Mouse (Mus musculus): ENCODE measurements around the gene C1s1. TPM values are rescaled to one million over a fixed set of nuclear protein-coding genes. Genes with fewer than 3 reads are reported as not detected.
"Not testable (repeated sequence)": the region's sequence is repeated elsewhere in the genome, so short reads cannot be mapped to it uniquely, and the experiment has no call there.

The C1s1 gene
- total RNA-seq, 4 experiments from 2014 or later: 0.59 to 1.7 (median 1.2) TPM

DNA sequence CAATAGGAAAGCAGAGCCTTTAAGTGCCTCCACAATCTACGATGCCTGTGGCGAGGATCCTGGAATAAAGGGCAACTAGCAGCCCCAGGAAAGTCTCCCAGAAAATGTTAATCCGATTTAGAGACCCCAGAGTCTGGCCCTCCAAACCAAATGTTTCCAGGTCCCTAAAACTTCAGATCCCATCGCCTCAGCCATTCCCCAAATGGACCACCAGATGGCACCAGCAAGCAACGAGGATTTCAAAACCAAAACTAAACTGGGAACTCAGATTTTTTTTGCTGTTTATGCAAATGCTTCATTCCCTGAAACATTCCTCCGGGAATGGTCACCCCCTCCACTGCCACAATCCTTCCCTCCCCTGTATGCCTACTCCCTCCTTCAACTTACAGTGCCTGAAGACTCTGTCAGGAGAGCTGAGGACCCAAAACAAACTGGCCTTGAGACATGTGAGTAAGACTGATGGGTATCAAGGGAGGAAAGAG is 29.8 kb downstream of the C1s1 start, which contains the start of gene C1ra:
TSS of gene C1ra (plus strand) at position 51 of the 482 bp plus-strand sequence.
- DNase-seq (ENCODE audit: low spot score in 2 of 2): peak in 1 of 2 experiments; percentile 61

DNA sequence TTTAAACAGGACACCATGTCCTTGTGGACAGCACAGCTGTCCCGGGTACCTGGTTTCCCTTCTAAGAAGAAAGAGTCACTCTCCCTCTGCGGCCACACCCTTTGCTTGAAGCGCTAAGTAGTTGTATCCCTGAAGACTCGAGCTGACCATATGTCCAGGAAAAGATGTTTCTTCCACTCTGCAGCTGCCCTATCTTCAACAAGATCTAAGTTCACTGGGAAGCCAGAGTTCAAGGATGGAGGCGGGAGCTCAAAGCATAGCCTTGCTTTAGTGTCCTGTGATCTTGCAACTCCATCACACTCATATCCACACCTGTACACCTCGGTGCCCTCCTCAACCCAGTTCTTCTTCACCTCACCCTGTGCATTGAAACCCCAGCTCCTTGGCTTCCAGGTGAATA is 30.2 kb downstream of the C1s1 start:
- no peak for DNase-seq (ENCODE audit: low spot score in 2 of 2)

DNA sequence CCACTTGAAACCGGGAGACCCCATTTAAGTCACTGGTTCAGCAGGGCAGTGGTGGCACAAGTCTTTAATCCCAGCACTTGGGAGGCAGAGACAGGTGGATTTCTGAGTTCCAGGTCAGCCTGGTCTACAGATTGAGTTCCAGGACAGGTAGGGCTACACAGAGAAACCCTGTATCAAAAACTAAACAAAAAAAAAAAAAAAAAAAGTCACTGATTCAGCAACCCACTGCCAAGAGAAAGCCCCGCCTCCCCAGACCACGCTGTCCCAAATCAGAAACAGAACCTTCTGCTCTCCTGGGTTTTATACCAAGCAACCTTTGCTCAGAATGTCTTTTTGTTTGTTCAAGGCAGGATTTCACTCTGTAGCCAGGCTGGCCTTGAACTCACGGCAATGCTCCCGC is 33.0 kb downstream of the C1s1 start:
- DNase-seq (ENCODE audit: low spot score in 2 of 2): not testable (repeated sequence)

DNA sequence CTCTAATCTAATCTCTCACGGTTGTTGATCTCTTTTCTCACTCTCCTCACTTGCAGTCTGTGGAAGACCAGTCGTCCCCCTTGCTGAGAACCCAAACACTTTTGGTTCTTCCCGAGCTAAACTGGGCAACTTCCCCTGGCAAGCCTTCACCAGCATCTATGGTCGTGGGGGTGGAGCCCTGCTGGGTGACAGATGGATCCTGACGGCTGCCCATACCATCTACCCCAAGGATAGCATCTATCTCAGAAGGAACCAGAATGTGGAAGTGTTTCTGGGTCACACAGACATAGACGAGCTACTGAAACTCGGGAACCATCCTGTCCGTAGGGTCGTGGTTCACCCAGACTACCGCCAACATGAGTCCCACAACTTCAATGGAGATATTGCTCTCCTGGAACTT is 33.9 kb downstream of the C1s1 start:
- DNase-seq (ENCODE audit: low spot score in 2 of 2): no peak

DNA sequence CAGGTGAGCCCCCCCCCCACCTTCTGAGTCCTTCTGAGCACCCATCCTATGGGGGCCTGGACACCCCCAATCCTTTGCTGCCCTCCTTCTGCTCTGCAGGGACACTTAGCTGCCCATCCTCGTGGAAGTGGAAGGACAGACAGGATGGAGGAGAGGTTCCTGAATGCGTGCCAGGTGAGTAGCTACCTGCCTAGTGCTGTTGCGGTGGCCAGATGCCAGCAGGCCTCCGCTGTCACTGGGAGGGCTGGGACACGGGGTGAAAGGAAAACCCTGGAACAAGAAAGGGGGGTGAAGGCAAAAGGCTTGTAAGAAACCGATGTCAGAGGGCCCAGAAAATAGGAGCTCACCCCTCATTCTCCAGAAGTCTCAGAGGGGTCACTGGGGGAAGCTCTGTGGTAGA is 35.2 kb downstream of the C1s1 start:
- DNase-seq (ENCODE audit: low spot score in 2 of 2): no peak

DNA sequence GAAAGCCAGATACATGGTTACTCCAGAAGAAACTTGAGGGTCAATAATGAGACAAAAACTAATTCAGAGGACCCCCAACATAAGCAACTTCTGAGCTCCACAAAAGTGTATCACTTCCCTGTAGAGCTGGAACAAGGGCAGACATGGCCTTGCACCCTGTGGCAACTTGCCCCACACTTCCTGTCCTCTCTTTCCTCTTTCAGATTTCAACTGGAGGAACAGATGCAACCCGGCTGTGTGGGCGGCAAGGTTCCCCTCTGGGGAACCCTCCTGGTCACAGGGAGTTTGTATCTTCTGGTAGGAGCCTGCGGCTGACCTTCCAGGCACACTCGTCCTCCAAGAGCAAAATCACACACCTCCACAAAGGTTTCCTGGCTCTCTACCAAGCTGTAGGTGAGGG is 37.1 kb downstream of the C1s1 start:
- no peak for DNase-seq (ENCODE audit: low spot score in 2 of 2)

DNA sequence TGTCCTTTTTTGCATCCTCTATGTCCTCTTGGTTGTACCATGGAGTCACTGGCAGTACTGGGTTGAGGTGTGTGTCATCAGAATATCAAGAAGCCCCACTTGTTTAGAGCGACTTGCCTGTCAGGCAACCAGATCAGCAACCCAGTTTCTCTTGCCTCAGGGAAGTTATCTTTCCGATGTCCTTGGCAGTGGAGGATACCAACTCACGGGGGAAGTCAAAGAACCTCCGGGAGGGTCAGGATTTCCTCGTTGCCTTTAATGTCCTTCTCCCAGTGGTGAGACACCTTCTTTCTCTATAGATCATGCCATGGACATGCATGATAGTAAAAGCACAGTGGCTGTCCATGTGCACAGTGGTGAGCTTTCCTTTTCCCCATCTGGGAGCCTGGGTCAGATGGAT is 40.1 kb downstream of the C1s1 start:
- DNase-seq (ENCODE audit: low spot score in 2 of 2): no peak

DNA sequence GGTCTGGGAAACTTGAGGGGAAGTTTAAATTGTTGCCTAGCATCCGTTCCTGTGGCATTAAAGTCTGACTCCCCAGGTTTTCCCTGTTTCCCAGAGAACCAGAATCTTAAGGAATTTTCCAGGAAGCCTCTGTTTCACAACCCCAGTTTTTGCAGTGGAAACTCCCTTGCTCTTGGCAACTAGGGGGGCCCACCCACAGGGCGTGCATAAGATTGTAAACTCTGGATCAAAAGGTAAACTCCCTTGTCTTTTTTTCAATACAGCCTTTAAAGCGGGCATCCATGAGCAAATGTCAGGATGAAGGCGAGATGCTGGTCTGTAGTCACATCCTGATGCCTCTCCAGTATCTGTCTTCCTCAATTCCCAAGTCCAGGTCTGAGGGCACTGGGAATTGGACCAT is 40.7 kb downstream of the C1s1 start:
- no peak for DNase-seq (ENCODE audit: low spot score in 2 of 2)

DNA sequence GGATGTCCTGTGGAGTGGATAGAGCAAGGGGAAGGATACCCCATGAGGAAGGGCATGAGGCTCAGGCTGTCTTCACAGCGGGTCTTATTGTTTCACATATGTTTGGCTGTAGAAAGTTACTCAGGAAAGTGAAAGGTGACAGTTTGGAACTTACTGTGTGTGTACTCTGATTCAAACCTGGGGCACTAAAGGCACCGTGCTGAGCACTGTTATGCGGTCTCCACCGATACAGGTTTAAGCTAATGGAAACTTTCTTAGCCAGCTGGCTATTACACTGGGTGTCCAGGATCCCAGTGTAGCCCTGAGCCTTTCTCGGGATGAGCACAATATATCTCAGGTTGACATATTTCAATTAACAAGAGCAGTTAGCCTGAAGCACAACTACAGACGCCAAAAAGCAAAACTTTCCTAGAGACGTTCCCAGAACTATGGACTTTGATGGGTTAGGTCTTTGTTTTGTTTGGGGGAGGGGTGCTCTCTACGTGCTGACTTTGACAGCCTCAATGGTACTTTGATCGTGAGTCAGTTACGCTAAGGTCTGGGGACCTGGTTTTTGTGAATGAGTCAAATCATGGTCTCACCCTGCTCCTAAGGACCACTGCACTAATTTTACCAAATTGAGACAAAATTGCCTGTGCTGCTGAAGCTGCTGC is 42.1 kb downstream of the C1s1 start:
- DNase-seq (ENCODE audit: low spot score in 2 of 2): no peak

DNA sequence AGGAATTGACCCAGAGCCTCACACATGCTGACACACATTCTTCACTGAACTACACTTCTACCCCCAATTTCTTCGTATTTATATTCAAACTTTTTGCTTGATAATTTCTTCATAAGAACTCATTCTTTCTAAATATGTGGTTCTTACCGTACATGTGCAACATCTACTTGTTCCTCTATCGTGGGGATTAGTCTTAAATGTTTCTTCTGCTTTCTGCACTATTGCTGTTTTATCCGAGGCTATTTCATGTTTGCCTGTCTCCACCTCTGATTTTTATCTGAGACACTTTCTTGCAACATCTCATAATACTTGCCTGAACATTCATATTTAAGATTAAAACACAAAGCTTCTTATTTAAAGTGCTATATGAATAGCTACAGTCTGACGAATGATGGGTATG is 46.1 kb downstream of the C1s1 start:
- DNase-seq (ENCODE audit: low spot score in 2 of 2): no peak

DNA sequence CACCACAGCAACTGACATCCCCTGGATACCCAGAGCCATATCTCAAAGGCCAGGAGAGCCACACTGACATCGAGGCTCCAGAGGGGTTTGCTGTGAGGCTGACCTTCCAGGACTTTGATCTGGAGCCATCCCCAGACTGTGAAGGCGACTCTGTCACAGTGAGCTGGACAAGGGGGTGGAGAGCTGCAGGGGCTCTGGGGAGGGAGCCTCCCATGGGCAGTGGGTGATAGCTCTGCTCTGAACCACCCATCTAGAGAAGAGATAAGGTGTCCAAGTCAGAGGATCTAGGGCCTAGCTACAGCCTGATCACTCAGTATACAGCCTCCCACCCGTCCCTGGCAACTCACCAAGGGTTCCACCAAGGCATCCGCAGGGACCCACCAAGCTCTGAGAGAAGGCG is 48.3 kb downstream of the C1s1 start:
- DNase-seq (ENCODE audit: low spot score in 2 of 2): no peak

DNA sequence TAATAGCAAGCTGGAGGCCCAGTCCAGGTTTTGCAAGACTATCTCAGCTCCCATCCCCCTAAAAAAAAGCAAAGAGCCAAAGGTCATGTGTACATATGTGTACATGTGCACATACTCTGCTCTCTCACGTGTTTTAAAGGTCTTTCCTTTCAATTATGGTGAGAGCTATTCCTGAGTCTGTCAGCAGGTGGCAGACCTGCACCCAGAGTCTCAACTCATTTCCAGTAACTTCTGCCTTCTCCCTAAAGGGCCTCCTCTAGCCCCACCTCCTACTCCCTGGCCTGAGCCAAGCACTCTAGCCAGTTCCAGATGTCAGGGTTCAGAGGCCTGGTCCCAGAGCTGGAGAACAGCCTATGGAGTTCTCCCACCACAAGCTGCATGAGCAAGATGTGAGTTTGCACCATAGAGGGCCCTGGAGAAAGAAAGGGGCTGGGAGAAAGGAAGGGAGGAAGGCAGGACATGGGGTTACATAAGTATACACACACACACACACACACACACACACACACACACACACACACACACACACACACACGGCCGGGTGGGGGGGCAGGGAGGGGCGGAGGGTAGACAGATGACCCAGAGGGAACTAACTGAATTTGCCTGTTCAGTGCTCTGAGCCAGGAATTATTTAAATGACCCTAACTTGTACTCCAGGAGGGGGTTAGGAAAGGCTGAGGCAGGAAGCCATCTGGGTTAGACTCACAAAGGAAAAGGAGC is 49.2 kb downstream of the C1s1 start, which contains the start of gene C1rl:
TSS of gene C1rl (plus strand) at position 272 of the 720 bp plus-strand sequence.
- peak; percentile 37 to 69 for DNase-seq (ENCODE audit: low spot score in 2 of 2)

DNA sequence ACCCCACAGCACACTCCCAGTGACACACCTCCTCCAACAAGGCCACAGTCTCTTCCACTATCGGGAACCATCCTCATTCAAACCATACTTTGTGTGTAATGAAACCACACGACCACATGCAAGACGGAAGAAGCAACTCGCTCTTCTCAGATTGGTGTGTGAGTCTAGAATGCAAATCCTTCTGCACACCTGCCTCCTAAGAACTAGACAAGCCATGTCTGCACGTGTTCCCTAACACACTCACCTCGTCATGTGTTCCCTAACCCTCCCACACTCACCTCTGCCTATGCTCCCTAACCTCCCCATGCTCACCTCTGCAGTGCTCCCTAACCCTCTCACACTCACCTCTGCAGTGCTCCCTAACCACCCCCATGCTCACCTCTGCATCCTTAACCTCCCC is 50.7 kb downstream of the C1s1 start:
- no peak for DNase-seq (ENCODE audit: low spot score in 2 of 2)

DNA sequence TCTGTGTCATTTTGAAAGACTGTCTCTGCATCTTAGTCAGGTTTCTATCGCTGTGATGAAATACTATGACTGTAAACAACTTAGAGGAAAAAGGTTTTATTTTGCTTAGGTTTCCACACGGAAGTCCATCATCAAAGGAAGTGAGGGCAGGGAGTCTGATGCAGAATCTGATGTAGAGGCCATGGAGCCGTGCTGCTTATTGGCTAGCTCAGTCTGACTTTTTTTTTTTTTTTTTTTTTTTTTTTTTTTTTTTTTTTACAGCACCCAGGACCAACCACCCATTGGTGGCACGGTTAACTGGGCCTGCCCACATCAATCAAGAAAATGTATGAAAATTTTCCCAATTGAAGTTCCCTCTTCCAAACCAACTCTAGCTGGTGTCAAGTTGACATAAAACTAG is 53.2 kb downstream of the C1s1 start:
- no peak for DNase-seq (ENCODE audit: low spot score in 2 of 2)

DNA sequence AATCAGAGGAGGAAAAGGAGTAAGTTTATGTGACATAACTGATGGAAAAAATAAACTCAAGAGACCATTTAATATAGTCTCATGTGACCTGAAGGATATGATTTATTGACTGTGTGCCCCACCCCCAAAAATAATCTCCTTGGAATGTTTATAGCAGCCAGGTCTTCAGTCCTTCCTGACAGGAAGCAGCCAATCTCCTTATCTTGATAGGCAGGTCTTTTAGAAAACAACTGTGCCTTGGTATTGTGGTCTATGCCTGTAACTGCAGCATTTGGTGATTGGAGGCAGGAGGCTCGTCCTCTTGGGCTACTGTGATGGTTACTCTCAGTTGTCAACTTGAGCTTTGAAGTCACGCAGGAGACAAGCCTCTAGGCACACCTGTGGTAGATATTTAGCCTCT is 54.6 kb downstream of the C1s1 start:
- DNase-seq (ENCODE audit: low spot score in 2 of 2): no peak

DNA sequence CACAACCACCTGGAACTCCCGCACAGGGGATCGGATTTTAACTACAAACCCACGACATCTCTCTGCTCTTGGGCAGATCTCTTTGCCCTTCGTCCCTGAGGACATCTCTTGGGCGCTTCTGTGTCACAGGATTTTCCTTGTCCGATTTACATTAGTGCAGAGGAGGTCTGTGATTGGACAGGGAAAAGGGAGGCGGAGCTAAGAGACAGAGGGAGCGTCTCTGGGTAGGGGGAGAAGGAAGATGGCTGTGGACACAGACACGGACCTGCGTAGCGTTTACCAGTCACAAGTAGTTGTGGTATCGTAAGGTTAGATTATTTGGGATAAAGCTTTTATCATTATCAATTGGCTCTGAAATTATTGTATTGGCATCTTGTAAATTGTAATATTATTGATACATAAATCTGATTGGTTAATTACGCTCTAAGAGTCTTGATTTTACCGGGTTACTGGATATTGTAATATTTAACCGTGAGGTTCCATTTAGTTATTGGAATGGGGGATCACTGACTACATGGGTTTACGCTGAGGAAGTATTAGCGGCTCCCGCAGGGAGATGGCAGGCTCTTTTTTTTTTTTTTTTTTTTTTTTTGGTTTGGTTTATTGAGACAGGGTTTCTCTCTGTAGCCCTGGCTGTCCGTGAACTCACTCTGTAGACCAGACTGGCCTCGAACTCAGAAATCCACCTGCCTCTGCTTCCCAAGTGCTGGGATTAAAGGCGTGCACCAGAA is 56.6 kb downstream of the C1s1 start:
- DNase-seq (ENCODE audit: low spot score in 2 of 2): no peak

DNA sequence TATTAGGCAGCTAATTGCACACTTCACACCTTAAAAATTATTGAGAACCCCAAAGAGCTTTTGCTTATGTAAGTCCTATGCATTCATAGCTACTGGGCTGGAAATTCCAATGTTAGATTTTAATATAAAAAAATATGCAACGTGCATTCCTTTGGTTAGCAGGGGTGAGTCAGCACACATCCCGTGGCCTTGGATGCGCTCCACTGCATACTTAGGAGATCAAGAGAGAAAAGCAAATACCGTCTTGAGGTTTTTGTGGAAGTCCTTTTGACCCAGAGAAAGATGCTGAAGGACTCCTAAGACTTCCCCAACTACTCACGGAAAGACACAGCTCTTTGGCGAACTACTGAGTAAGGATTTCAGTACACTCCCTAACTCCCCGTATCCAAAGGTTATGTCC is 57.3 kb downstream of the C1s1 start:
- DNase-seq (ENCODE audit: low spot score in 2 of 2): no peak

DNA sequence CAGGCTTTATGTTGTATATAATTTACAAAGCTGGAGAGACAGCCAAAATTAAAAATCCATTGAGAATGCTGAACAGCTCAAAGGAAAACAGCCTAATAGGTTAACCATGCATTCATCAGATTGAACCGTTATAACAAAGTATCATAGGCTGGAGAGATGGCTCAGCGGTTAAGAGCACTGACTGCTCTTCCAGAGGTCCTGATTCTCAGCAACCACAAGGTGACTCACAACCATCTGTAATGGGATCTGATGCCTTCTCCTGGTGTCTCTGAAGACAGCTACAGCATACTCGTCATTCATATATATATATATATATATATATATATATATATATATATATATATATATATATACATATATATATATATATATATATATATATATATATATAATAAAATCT is 58.3 kb downstream of the C1s1 start:
- not testable (repeated sequence) for DNase-seq (ENCODE audit: low spot score in 2 of 2)

DNA sequence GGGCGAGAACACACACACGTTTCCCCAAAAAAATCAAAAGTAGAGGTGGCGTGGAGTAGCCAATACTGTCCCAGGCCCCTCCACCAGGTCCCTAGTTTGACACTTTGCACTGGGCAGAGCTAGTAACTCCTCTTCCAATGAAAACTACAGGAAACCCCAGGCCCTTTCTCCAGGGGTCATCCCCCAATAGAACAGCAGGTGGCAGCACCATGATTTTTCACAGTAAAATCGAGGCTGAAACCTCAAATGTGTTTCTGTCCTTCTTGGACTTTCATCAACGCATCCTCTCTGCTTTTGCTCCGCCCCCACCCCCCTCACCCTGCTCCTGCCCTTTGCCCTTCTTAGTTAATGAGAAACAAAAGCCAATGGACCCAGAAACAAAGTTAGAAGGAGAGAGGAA is 60.6 kb downstream of the C1s1 start:
- DNase-seq (ENCODE audit: low spot score in 2 of 2): peak in 1 of 2 experiments; percentile 34
